Mouse (Mus musculus): ENCODE results near the gene Myct1.

Gene Myct1

GRCm38 (mm10) chr10:5593464-5593863, at the start of gene Myct1:
TSS of gene Myct1 (plus strand) at chr10:5593775.
- DNase-seq (ENCODE audit: low read depth, low spot score), result no peak

DNA sequence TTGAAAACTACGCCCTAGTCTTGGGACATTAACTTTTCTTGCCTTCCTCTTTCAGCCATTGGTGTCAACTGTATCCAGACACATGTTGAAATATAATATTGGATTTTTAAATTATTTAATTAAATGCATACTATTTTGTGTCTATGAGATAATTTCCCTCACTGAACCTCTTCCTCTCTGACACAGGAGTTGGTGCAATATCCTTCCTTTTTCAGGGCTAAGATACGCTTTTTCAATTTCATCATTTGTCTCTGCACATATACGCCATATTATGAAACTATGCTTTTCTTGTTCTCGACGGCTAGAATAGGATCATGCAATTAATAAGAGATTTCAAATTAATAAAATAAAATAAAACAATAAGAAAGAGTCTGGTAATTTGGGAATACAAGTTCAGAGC, 47.1 kb upstream of the Myct1 start:
- no peak for DNase-seq (ENCODE audit: low read depth, low spot score)

DNA sequence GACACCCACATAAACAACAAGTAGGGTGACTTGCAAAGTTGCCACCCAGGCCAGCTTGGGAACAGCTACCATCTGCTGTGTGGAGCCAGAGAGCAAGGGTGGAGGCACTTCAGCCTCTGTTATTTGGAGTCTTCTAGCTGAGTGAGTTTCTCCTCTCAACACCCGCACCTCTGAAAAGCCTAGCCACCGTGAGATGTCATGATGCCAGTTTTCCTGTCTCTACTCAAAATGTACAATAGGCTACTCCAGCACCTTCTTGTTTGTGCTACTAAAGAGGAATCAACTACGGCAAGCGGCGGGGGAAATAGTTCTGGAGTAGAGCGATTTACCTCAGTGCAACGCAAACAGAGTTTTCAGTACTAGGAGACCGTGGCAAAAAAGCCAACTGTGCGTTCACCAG, 45.8 kb upstream of the Myct1 start:
- DNase-seq (ENCODE audit: low read depth, low spot score), result no peak

DNA sequence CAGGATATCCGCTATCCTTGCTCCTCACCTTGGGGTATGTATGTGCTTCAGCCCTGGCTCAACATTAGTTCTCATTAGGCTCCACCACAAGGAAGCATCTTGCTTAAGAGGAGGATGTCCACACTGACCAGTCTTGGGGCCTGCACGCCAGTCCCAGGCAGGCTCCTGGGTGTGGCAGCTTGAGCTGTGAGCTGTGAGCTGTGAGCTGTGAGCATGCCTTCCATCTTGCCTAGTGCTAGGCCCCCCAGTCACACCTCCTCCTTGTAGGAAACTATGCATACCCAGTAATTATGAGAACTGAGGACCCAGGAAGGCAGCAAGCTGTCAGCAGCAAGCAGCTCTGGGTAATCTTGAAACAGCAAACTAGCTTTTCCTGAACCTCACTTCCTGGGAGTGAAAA, 44.9 kb upstream of the Myct1 start:
- no peak for DNase-seq (ENCODE audit: low read depth, low spot score)

GRCm38 (mm10) chr10:5549871-5550167, 43.8 kb upstream of the Myct1 start:
- no peak for DNase-seq (ENCODE audit: low read depth, low spot score)

GRCm38 (mm10) chr10:5550168-5551021, 43.2 kb upstream of the Myct1 start:
- no peak for DNase-seq (ENCODE audit: low read depth, low spot score)

DNA sequence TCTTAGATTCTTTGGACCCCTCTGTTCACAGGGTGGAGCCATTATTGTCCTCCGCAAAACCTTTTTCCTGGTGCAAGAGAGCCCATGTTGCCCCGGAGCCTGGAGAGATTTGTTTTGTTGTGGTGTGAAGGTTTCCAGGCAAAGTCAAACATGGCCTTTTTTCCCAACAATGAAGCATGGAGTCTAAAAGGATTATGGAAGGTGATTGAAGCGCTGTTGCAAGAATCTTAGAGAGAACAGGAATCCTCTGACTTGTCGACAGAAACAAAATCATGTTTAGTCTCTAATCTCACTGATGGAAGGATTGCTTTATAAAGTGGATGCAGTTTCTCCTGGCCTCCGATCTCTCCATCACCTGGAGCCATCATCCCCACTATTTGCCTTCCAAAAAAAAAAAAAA, 42.2 kb upstream of the Myct1 start, which contains the start of gene Syne1:
TSS of gene Syne1 (minus strand) at position 101 of the 400 bp plus-strand sequence.
- no peak for DNase-seq (ENCODE audit: low read depth, low spot score)

GRCm38 (mm10) chr10:5554941-5555340, 38.6 kb upstream of the Myct1 start:
- peak; percentile 29 for DNase-seq (ENCODE audit: low read depth, low spot score)

DNA sequence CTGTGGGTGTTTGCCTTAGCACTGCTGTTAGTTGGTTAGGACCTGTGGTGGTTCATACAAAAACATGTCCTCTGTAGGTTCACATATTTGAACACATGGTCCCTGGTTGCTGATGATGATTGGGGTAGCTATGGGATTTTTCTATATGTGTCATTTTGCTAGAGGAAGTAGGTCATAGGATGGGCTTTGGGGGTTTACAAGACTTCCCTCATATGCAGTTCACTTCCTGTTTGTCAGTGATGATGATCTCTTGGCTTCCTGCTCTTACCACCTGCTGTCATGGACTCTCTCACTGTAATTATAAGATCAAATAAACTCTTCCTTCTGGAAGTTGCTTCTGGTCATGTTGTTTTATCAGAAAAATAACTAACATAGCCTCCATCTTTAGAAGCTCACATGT, 34.8 kb upstream of the Myct1 start:
- no peak for DNase-seq (ENCODE audit: low read depth, low spot score)

DNA sequence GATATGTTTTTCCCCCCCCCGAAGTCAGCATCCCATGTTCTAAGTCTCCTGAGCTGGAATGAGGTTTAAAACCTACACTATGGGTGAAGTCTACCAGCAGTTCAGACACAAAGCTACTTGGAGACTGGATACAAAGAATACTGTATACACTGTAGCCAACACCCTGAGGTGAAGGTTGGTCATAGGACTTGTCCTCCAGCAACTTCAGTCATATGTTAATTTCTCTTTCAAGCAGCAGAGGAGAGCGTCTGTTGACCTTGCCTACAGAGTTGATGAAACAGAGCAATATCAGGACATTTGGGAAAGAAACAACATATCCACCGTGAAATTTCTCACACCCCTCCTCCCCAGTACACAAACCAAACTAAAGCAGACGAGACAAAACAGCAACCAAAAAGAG, 33.0 kb upstream of the Myct1 start:
- no peak for DNase-seq (ENCODE audit: low read depth, low spot score)

- no peak for DNase-seq (ENCODE audit: low read depth, low spot score)
These were observed 31.9 kb upstream of the Myct1 start for GRCm38 (mm10) chr10:5561706-5562105.

GRCm38 (mm10) chr10:5568991-5569390, 24.6 kb upstream of the Myct1 start:
- no peak for DNase-seq (ENCODE audit: low read depth, low spot score)

- no peak for DNase-seq (ENCODE audit: low read depth, low spot score)
These were observed 23.5 kb upstream of the Myct1 start for GRCm38 (mm10) chr10:5570059-5570458.

GRCm38 (mm10) chr10:5571332-5571731, 22.2 kb upstream of the Myct1 start:
- DNase-seq (ENCODE audit: low read depth, low spot score), result no peak

GRCm38 (mm10) chr10:5573328-5573727, 20.2 kb upstream of the Myct1 start:
- DNase-seq (ENCODE audit: low read depth, low spot score), result no peak

DNA sequence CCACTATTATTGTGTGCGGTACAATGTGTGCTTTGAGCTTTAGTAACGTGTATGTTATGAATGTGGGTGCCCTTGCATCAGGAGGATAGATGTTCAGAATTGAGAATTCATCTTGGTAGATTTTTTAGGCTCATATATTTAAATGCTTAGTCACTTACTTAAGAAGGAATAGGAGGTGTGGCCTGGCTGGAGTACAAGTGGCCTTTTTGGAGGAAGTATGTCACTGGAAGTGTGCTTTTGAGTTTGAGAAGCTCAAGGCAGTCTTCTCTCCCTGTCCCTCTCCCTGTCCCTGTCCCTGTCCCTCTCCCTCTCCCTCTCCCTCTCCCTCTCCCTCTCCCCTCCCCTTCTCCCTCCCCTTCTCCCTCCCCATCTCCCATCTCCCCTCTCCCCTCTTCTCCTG, 2.5 kb upstream of the Myct1 start:
- DNase-seq (ENCODE audit: low read depth, low spot score), result peak; percentile 67

GRCm38 (mm10) chr10:5591996-5592395, 1.6 kb upstream of the Myct1 start:
- no peak for DNase-seq (ENCODE audit: low read depth, low spot score)

DNA sequence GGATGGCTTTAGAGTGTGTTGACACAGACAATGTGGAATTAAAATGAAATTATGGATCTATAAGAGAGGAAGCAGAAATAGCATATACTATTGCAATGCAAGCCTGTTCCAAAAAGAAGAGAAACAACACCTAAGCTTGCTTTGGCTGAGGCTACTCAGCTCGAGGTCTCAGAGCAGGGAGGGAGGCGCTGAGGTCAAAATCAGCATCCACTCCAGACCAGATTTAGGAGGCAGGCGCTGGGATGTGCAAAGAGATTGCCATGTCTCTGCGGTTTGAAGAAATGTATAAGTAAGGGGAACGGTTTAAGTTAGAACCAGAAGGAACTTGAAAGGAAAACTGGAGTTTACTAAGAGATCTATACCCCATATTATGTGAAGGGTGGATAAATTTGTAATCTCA, 882 bp downstream of the Myct1 start:
- no peak for DNase-seq (ENCODE audit: low read depth, low spot score)

- DNase-seq (ENCODE audit: low read depth, low spot score), result no peak
These were observed 3.0 kb downstream of the Myct1 start for GRCm38 (mm10) chr10:5596559-5596958.

DNA sequence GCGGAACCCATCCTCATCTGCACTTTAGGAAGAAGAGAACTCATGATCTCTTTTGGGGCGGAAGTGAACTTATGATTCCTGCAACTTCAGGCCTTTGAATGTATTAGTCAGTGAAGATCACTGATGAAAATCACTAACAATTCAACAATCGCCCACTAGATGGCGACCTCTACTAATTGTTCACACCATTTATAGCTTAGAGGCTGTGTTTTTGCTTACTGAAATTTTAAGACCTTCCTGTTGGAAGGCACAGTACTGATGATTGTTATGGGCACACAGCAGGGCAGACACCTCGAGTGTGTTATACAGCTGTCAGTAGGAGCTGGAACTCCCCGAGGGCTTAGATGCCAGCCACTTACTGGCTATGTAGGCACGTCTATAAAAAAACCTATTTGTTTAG, 6.5 kb downstream of the Myct1 start:
- DNase-seq (ENCODE audit: low read depth, low spot score), result peak; percentile 91

- DNase-seq (ENCODE audit: low read depth, low spot score), result no peak
These were observed 9.9 kb downstream of the Myct1 start for GRCm38 (mm10) chr10:5603512-5603911.

DNA sequence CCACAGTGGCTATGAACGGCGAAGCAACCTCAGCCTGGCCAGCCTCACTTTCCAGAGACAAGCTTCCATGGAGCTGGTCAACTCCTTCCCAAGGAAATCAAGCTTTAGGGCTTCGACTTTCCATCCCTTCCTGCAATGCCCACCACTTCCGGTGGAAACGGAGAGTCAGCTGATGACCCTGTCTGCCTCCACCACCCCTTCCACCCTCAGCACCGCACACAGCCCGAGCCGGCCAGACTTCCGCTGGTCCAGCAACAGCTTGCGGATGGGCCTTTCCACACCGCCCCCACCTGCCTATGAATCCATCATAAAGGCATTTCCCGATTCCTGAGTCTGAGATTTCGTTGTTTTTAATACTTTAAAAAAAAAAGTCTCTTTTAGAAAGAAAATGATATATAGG, 10.8 kb downstream of the Myct1 start:
- no peak for DNase-seq (ENCODE audit: low read depth, low spot score)

- DNase-seq (ENCODE audit: low read depth, low spot score), result peak; percentile 85
These were observed 15.3 kb downstream of the Myct1 start for GRCm38 (mm10) chr10:5608874-5609273.

Data from 3T3-L1 (cell line).